Mouse (Mus musculus) testis, postnatal 14 days (tissue): ENCODE data around the gene Magi2.
"Not testable (repeated sequence)": the region's sequence is repeated elsewhere in the genome, so short reads cannot be mapped to it uniquely, and the experiment has no call there.

Source experiments
- DNase-seq: peaks from one replicate; pipeline ENCODE4 v3.0.0; 2021; ENCODE audit warnings: low spot score

The Magi2 gene

DNA sequence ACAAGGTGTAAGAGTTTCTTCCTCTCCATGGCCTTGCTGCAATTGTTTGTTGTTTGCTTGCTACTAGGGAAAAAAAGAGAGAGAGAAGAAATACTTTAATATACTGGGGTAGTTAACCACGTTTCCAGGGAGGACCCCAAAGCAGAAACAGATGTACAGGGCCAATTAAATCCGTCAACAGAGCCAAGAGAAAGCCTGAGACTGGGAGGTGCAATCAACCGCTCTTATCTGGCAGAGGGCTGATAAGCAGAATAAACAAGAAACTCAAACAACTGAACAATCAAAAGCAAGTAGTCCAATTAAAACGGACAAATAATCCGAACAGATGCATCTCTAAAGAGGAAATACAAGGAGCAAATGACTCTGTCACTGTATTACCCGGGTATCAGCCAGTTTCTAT lies 1282.8 kb downstream of the Magi2 start:
- no peak for DNase-seq

DNA sequence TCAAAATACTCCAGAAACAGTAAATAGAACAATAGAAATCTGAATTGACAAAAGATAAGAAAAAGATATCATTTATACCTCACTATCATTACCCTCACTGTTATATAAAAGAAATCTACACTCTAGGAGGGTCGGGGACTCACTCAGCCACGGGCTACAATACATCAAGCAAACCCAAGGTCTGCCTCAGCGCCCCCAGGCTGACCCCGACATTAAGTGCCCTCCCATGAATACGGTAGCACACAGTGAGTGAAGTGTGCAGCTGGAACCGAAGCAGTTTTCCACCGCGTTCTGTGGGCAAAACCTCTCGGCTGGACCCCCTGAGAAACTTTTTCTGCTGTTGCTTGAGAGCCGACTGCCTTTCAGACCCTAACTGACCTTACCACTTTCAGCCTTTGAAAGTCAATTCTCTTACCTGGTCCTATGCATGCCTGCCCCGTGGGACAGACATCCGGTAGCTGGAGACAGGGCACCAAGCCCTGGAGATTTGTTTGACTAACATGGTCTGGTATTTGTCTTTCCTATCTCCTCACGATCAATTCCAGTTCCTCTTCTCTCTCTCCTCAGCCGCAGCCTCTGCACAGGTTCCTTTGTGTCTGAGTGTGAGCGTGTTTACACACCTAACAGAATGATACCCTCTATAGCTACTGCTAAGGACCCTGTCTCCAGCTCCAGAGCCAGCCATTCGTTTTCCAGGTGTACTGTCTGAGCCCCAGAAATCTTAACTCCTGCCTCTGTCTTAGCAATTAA lies 1285.7 kb downstream of the Magi2 start:
- DNase-seq: no peak

DNA sequence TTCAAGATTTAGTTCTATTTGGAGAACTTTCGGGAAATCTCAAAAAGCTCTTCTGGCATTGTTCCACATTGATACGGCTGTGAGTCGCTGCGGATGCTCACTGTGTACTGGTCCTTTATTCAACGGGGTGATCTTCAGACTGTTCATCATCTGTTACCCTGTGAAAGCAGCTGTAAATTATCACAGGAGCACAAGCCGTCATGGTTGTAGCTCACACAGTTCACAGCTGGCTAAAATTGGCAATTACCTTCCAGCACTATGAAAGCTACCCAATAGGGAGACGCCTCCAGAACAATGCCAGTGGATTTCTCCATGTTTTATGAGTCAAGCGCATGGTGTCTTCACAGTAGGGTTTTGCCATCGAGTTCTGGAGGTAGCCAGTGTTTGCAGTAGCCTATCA lies 1294.8 kb downstream of the Magi2 start:
- DNase-seq: no peak

DNA sequence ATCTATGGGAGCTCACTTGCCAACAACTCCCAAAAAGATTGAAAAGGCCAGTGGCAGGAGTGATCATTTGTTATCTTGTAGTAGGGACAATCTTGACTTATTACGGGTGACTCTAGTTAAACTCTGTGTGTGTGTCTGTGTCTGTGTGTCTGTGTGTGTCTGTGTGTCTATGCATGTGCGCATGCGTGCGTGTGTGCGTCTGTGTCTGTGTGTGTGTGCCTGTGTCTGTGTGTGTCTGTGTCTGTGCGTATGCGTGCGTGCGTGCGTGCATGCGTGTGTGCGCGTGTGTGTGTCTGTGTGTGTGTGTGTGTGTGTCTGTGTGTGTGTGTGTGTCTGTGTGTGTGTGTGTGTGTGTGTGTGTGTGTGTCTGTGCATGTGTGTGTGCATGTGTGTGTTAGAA lies 1295.2 kb downstream of the Magi2 start:
- DNase-seq: no peak

DNA sequence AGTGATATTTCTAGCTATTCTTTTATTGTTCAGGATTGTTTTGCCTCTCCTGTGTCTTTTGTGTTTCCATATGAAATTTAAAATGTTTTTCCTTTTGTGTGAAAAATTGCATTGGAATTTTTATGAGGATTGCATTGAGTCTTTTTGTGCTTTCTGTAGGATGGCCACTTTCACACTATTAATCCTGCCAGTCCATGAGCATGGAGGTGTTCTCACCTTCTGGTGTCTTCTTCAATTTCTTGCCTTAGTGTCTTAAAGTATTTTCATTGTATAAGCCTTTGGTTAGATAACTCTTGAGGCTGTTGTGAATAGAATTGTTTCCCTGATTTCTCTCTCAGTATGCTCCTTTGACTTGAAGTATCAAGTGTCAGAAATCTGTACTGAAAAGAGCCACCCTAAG lies 1296.9 kb downstream of the Magi2 start:
- no peak for DNase-seq

DNA sequence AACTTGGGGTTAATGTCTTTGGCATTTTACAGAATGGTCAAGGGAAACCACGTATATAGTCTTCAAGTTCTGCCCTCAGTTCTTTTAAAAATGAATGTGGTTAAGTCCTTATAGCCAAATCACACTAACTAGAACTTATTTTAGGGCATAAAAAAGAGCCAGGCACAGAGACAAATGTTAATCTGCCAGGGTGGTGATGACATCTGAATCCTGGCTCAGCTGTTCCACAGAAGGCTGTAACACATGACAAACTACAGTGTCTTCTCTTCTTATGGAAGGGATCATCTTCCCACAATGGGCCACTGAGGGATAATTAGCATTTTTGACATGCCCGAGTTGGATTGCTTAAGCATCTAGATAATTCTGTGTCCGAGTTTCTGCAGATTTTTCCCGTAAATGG lies 1299.8 kb downstream of the Magi2 start:
- DNase-seq: not testable (repeated sequence)

DNA sequence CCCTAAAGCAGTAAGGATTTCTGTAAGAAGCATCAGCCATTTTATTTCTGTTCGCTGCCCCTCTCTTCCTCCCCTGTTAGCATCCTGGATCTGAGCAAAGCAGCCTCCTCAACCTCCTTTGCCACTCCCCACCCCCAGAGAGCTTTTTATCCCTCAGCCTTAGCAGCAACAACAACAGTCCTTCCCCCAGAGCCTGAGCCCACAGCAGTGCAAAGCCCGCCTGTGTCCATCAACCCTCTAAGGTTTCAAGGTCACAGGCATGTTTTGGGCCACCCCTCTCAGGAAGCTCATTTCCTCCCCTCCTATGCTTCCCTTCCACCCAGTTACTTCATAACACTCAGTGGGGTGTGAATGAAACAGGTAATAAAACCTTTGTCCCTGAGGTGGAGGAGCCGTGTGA lies 1309.7 kb downstream of the Magi2 start:
- no peak for DNase-seq

DNA sequence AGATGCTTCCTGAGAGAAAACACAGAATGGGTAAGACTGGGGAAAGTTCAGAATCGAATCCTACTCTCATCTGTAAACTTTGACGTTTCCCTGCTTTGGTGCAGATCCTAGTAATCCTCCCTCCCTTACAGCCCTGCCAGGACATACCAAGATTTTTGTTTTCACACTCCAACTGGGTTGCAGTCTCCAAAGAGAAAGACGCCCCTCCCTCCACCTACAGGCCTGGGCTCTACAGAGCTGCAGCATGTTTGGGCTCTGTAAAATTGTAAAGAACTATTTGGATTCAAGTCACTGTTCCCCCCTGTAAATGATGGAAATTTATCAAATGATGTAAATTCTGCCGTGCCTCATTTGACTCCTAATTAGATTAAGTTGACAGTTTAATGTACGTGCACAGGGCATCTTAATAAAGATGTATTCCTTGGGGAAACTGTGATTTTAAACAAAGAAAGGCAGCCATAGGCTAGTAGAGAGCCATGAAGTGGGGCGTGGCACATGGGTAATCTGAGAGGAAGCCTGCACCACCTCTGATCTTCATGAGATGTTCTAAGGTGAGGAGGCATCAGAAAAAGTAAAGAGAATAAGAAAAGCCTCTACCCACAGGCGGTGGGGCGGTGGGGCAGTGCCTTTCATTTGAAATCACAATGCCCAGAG lies 1310.7 kb downstream of the Magi2 start:
- DNase-seq: no peak

DNA sequence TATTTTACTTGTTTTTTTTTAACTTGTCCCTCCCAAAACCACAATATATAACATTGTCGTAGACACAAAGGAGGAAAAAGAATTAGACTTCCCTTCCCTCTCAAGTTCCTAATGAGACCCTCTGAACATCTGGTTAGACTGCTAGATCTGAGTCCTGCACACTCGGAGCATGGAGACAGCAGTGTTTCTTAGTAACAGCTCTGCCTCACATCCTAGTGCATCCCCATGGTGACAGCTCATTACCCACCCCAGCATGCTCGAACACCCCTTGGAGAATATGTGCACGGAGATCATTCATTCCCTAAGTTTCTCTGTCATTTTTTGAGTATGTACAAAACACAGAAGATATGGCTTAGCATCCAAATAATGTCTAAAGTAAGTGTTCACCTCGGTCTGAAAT lies 1317.5 kb downstream of the Magi2 start:
- no peak for DNase-seq

DNA sequence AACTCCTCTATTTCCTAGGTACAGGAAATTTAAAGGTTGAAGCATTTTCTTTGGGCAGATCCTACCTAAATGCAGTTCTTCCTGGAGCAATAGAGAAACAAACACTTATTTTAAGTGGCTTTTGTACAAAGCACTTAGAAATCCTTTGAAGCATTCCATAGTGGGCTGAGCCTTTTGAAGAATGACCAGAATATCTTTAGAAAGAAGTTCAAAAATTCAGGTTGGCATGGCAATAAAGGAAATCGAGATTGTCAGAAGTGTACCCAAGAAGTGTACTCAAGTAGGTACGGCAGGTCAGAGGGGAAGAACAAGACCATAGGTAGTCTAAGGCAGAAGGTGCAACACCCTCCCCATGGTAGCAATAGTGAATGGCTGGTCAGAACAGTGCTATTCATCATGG lies 1332.5 kb downstream of the Magi2 start:
- DNase-seq: no peak

DNA sequence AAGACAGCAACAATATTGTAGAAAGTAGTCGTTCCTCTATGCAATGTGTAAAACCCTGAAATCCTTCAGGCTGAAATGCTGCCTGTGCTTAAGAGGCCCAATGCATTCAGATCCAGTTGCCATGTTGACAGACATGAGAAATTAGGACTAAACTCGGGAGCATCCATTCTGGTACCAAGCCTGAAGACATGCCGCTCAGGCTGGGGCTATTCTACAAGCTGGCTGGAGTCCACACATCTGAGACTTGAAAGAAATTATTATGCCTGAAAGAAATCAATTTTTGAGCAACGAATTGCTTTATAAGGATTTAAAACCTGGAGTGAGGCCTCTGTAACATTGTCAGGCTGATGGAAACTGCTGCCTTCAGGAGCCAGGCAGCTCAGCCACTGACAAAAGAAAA lies 1333.0 kb downstream of the Magi2 start:
- no peak for DNase-seq

DNA sequence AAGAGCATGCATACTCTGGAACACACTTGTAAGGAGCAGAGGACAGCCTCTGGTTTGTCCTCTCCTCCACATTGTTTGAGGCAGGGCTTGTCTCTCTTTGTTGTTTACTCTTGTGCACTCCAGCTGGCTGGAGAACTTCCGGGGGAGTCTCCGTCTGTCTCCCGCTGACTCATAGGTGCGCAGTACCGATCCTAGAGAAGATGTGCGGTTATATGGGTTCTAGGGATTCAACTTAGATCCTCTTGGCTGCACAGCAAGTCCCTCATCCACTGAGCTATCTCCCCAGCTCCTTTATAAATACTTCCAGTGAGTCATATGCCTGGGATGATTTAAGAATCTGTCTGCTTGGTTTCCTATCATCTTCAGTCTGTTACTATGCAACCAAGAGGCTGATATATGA lies 1341.6 kb downstream of the Magi2 start:
- no peak for DNase-seq

DNA sequence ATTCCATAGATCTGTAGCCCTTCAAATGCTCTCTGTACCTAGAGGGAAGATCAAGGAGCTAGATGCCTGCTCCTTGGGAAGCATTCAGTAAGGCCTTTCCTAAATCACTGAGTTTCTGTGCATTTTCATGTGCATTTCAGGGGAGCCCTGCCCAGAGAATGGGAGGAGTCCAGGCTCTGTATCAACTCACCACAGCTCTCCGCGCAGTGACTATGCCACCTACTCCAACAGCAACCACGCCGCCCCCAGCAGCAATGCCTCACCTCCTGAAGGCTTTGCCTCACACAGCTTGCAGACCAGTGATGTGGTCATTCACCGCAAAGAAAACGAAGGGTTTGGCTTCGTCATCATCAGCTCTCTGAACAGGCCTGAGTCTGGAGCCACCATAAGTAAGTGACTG lies 1342.1 kb downstream of the Magi2 start:
- no peak for DNase-seq

DNA sequence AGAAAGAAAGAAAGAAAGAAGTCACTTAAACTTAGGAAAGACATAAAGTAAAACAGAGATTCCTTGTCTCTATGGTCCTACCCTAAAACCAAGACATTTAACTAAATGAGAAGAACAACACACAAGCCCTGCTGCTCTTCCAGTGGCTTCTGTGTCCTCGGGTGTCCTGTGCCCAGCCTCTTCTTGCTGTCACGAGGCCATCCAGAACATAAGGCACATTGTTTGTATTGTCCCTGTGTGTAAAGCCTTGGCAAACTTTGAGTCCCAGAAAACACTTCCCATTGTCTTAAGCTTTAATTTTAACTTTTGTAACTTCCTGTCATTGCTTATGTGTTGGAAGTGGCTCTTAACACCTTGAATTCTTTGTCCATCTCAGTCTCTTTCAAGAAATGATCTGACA lies 1348.0 kb downstream of the Magi2 start:
- DNase-seq: no peak

DNA sequence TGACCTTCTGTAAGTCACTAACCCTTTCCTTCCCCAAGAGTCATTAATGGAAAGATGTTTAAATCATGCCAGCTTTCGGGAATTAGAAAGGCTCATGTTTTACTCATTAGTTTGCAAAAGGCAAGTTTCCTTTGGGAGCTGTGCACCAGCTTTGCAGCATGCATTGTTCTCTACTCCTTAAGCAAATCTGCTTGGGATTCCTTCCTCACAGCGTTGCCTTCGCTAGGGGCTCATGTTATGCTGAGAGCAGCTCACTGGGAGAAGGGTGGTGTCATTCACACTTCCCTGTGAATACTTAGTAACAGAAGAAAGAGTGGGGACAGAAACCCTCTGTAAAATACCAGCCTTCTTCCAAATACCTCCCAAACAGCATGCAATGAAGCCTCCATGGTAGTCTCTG lies 1349.0 kb downstream of the Magi2 start:
- no peak for DNase-seq

DNA sequence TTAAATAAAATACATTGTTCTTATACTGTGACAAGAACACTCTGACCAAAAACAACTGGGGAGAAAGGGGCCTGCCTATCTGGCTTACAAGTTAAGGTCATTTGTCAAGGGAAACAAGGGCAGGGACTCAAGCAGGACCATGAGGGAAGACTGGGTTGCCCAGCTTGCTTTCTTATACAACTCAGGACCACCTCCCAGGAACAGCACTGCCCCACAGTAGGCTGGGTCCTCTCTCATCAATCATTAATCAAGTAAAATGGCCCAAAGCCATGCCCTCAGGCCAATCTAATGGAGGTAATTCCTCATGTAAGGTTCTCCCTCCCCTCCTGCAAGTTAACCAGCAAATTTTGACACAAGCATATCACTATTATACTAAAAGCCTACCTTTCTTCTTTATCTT lies 1349.4 kb downstream of the Magi2 start:
- DNase-seq: no peak

DNA sequence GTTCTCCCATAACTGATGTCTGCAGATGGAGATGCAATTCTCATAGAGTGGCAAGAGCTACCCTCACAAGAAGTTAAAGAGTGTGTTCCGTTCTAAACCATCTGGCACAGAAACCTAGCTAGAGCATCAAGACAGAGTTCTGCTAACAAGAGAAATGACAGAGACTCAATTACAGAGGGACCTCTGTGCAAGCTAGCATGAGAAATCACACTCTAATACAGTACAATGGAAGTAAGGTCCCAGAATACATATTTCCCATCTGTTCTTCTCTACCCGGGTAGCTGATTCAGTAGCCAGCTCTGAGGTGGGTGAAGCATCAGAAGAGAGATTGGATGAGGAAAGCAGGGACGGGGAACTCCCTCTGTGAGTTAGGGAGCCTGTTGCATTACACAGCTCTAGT lies 1351.8 kb downstream of the Magi2 start:
- no peak for DNase-seq

DNA sequence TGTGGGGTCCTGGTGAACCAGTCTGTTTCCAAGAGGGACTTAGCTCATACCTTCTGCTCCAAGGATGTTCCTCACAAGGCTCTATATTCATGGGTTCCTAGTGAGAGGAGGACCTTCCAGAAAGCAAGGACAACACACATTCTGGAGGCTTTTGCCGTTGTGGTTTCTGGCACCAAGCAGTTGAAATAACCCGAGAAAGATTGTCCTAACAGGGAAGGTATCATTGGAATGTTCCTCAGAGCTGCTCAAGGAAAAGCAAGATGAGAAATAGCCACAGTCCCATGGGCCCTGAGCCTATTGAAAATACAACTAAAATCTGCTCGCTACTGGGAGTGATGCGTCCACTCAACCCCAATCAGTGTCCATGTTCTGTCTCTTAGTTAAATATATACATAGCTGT lies 1353.8 kb downstream of the Magi2 start:
- no peak for DNase-seq

DNA sequence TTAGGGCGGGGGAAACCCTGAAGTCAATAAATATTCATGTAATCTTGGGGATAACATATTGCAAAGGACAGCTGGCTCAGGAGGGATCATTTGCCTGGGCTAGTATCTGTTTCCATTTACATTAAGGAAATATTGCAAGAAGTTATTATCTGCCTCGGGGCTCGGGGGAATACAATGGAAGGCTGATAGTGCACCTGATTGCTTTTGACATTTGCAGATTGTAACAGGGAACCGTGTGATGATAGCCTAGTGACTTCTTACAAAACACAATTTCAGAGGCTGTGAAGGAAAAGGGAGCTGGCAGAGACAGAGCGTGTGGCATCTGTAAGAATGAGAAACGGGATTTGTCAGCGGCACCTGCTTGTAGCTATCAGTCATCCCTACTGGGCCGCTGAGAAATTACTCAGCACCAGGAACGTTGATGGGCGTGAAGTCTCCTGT lies 1356.2 kb downstream of the Magi2 start:
- no peak for DNase-seq

DNA sequence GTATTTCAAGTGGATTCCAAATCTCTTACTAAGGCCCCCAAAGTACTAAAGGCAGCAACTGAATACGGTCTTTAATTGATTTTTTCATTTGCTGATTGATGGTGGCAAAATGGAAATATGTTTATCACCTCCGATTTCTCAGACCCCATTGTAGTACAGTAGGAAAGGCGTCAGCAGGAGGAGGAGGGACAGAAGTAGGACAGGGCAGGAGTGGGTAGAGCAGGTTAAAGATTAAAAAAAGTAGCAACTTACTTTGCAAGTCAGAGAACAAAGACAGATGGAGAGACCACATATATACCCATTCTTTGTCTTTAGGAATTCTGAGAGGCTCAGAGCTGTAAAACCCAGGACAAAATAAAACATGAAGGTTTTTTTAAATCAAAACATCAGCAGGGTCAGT lies 1356.8 kb downstream of the Magi2 start:
- no peak for DNase-seq

DNA sequence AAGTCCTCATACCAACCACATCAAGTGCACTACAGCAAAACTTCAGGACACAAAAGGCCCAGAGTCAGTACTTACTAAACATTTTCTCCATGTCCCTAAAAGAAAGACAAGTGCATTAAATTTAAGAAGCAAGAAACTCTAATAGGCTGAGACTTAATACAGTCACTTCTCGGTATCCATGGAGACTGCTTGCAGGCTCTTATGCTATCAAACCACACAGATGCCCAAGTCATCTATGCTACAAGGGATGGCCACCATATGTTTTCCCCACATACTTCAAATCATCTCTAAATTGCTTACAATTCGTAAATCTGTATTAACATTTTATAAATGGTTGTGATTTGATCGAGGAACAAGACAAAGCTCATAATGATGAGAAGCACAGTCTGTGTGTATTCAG lies 1357.9 kb downstream of the Magi2 start:
- DNase-seq: no peak

DNA sequence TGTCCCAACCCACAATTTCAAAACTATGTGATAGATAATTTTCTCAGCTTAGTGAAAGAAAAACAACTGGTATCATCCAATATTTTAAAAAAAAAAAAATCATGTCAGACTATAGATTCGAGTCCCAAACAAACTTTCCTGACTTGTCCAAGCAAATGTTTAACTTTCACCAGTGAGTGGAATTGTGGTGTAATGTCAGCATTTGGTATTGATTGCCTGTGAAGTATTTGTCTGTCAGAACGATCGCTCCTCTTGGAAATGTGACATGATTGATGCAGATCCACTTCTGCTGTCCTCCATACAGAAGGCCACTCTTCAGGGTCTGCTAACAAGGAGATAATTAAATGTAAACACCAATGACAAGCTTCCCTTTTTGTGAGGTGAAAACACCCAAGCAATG lies 1362.9 kb downstream of the Magi2 start:
- DNase-seq: no peak

DNA sequence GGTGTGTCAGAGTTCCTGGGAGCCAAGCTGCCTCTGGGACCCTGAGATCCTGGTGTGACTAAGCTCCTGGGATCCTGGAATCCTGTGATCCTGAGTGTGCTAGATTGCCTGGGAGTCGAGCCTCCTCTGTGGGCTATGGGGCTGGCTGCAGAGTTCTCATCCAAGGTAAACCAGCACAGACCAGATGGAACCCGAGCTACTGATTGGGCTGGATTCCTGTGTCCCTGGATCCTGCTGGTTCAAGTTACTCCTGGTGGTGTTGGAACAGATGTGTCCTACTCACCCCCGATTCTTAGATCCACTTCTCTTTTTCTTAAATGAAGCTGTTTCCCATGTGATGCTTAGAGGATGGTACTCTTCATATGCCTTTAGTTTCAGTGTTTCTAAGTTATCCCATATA lies 1371.4 kb downstream of the Magi2 start:
- DNase-seq: no peak
